Mouse (Mus musculus) liver, adult 2 months (tissue): ENCODE results near the gene Negr1. TPM values are rescaled to one million over a fixed set of nuclear protein-coding genes. Genes with fewer than 3 reads are reported as not detected.

Source experiments
- DNase-seq: peaks from one replicate; pipeline ENCODE4 v3.0.0-alpha.2; 2011; ENCODE audit warnings: low read depth, low spot score; ENCODE audit errors: extremely low read depth
- H3K27ac ChIP-seq: fragments of 200-500 bp; replicated peaks from 2 replicates; pipeline ENCODE4 v1.5.1; 2012; ENCODE audit warnings: low read depth, mild to moderate bottlenecking, control low read depth, inconsistent platforms, low read length; ENCODE audit not compliant: insufficient read depth
- H3K27me3 ChIP-seq: fragments of 200-500 bp; 2 replicates; pipeline ENCODE4 v1.6.1; 2012; ENCODE audit warnings: mild to moderate bottlenecking, moderate library complexity, low read length, inconsistent platforms; ENCODE audit not compliant: control insufficient read depth, insufficient read depth
- H3K36me3 ChIP-seq: fragments of 200-500 bp; 2 replicates; pipeline ENCODE4 v1.6.1; 2012; ENCODE audit warnings: low read length, inconsistent platforms; ENCODE audit not compliant: control insufficient read depth, insufficient read depth
- H3K4me1 ChIP-seq: fragments of 200-500 bp; 2 replicates; pipeline ENCODE4 v1.6.1; 2011; ENCODE audit warnings: low read length; ENCODE audit not compliant: control insufficient read depth, insufficient read depth
- H3K4me3 ChIP-seq: fragments of 200-500 bp; 2 replicates; pipeline ENCODE4 v1.5.1; 2011; ENCODE audit warnings: low read depth, mild to moderate bottlenecking, control low read depth, low read length, moderate library complexity; ENCODE audit not compliant: insufficient read depth
- H3K79me2 ChIP-seq: fragments of 200-500 bp; 2 replicates; pipeline ENCODE4 v1.6.1; 2012; ENCODE audit warnings: inconsistent platforms, mild to moderate bottlenecking, low read length, moderate library complexity; ENCODE audit not compliant: control insufficient read depth, insufficient read depth
- H3K9ac ChIP-seq: fragments of 200-500 bp; 2 replicates; pipeline ENCODE4 v1.6.1; 2012; ENCODE audit warnings: low read depth, mild to moderate bottlenecking, control low read depth, inconsistent platforms, low read length
- CTCF ChIP-seq: fragments of 200-500 bp; IDR thresholded peaks from 2 replicates; pipeline ENCODE4 v1.5.1; 2011; ENCODE audit warnings: low read depth, low read length, control low read depth
- POLR2A ChIP-seq: fragments of 200-500 bp; IDR thresholded peaks from 2 replicates; pipeline ENCODE4 v1.6.1; 2011; ENCODE audit warnings: low read length, control low read depth; ENCODE audit not compliant: insufficient read depth; ENCODE audit errors: extremely low read depth
- WGBS: fragments of 180-500 bp; shearing (Covaris S2); methylation state at CpG from one replicate; pipeline ENCODE4 v1.1.7; 2018; 5-methylcytosine and 5-hydroxymethylcytosine counted together
- polyA plus RNA-seq: library from polyadenylated mRNA; depleted of rRNA; stranded (reverse); fragments of >200 nt; gene quantifications from 2 replicates; pipeline ENCODE4 v1.2.3, GENCODE M21; 2012
- total RNA-seq: library from RNA; depleted of rRNA; stranded (reverse); fragments of >200 nt; gene quantifications from 2 replicates; pipeline ENCODE4 v1.2.3, GENCODE M21; 2014

Gene Negr1
- total and polyA plus RNA-seq, 2 experiments: 0.09 TPM; not detected in 1

GRCm38 (mm10) chr3:156590612-156591011, 29.0 kb downstream of the Negr1 start:
- Histone ChIP-seq H3K27me3 (no peaks in the 10 kb centered on the region), H3K4me3 (no peak overlapping the region), H3K9ac (no peak overlapping the region), H3K79me2 (no peaks in the 10 kb centered on the region), H3K4me1 (no peaks in the 10 kb centered on the region), H3K36me3 (no peaks in the 10 kb centered on the region), H3K27ac (no peak overlapping the region)
- no peak for DNase-seq
- no peak for TF ChIP-seq CTCF
- no peak for TF ChIP-seq POLR2A
- 80% methylated on average over 4 of the region's 4 CpGs for whole genome bisulfite sequencing

GRCm38 (mm10) chr3:156591125-156591524, 29.5 kb downstream of the Negr1 start:
- Histone ChIP-seq H3K27ac (no peak overlapping the region), H3K36me3 (no peaks in the 10 kb centered on the region), H3K9ac (no peak overlapping the region), H3K4me1 (no peaks in the 10 kb centered on the region), H3K79me2 (no peaks in the 10 kb centered on the region), H3K4me3 (no peak overlapping the region), H3K27me3 (no peaks in the 10 kb centered on the region)
- TF ChIP-seq POLR2A (no peak), CTCF (no peak)
- WGBS: 53% methylated on average over 2 of the region's 2 CpGs
- DNase-seq: no peak

GRCm38 (mm10) chr3:156606846-156607245, 45.3 kb downstream of the Negr1 start:
- no peaks in the 10 kb centered on the region for H3K27me3 ChIP-seq
- no peaks in the 10 kb centered on the region for H3K36me3 ChIP-seq
- no peak for DNase-seq
- no peaks in the 10 kb centered on the region for H3K4me1 ChIP-seq
- no peak overlapping the region for H3K4me3 ChIP-seq
- no peak overlapping the region for H3K9ac ChIP-seq
- TF ChIP-seq POLR2A (no peak), CTCF (no peak)
- WGBS: 69% methylated on average over 3 of the region's 3 CpGs
- no peak overlapping the region for H3K27ac ChIP-seq
- no peaks in the 10 kb centered on the region for H3K79me2 ChIP-seq

- DNase-seq: no peak
- 93% methylated on average over 2 of the region's 2 CpGs for WGBS
- H3K4me3 ChIP-seq: no peak overlapping the region
- no peaks in the 10 kb centered on the region for H3K27me3 ChIP-seq
- H3K79me2 ChIP-seq: no peaks in the 10 kb centered on the region
- H3K9ac ChIP-seq: no peak overlapping the region
- TF ChIP-seq CTCF (no peak), POLR2A (no peak)
- H3K27ac ChIP-seq: no peak overlapping the region
- no peaks in the 10 kb centered on the region for H3K36me3 ChIP-seq
- H3K4me1 ChIP-seq: no peaks in the 10 kb centered on the region
Observed at GRCm38 (mm10) chr3:156619921-156620320, 58.3 kb downstream of the Negr1 start.

GRCm38 (mm10) chr3:156628594-156628993, 67.0 kb downstream of the Negr1 start:
- no peak for TF ChIP-seq CTCF
- no peak for TF ChIP-seq POLR2A
- WGBS: 65% methylated on average over 2 of the region's 2 CpGs
- H3K79me2 ChIP-seq: no peaks in the 10 kb centered on the region

GRCm38 (mm10) chr3:156632942-156633341, 71.3 kb downstream of the Negr1 start:
- no peak overlapping the region for H3K9ac ChIP-seq
- 39% methylated on average over 3 of the region's 3 CpGs for WGBS
- H3K4me1 ChIP-seq: no peaks in the 10 kb centered on the region
- no peaks in the 10 kb centered on the region for H3K36me3 ChIP-seq
- H3K4me3 ChIP-seq: no peak overlapping the region
- no peaks in the 10 kb centered on the region for H3K27me3 ChIP-seq
- TF ChIP-seq POLR2A (no peak), CTCF (no peak)
- DNase-seq: no peak
- H3K27ac ChIP-seq: no peak overlapping the region
- no peaks in the 10 kb centered on the region for H3K79me2 ChIP-seq

More at GRCm38 (mm10) chr3:156628594-156628993, 67.0 kb downstream of the Negr1 start:
- Histone ChIP-seq H3K4me3 (no peak overlapping the region), H3K4me1 (no peaks in the 10 kb centered on the region), H3K27me3 (no peaks in the 10 kb centered on the region), H3K27ac (no peak overlapping the region), H3K36me3 (no peaks in the 10 kb centered on the region), H3K9ac (no peak overlapping the region)
- no peak for DNase-seq
